Mouse (Mus musculus) ES-Bruce4 (cell line): ENCODE data around the gene Catsperz.

Source experiments
- CTCF ChIP-seq: IDR thresholded peaks from one replicate; pipeline ENCODE4 v1.8.1; 2011; ENCODE audit warnings: low read depth, low read length
- EP300 ChIP-seq: IDR thresholded peaks from 2 replicates; pipeline ENCODE4 v1.6.1; 2011; ENCODE audit warnings: low read depth, low read length; ENCODE audit not compliant: insufficient read depth
- POLR2A ChIP-seq: IDR thresholded peaks from one replicate; pipeline ENCODE4 v1.8.1; 2011; ENCODE audit warnings: low read length; ENCODE audit not compliant: insufficient read depth

DNA sequence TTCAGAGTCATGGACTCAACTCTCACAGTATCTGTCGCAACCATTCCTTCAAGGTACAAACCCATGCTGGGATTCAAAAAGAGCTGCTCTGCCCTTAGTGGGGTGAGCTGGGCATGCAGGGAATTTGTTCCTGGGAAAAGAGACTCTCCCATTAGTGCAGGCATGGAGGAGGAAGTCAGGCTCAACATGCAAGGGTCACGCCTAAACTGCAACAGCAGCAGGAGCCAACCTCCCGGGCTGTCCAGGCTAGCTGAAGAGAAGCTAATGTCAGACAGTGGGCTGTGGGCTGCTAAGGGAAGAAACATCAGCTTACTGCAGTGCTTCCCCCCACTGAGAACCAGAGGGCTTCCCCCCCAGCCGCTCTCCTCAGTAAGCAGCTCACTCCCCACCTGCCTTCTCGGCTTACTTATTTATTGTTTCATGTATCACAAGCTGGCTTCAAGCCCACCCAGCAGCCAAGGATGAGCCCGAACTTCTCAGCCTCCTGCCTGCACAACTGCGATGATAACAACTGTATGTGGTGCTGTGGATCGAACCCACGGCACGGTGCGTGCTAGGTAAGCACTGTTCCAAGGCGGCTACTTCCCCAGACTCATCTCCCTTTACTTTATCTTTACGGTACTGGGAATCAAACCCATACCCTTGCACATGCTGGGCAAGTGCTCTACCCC lies 47.2 kb upstream of the Catsperz start:
- TF ChIP-seq CTCF: no peak
- TF ChIP-seq POLR2A: no peak
- TF ChIP-seq EP300: no peak
